Mouse (Mus musculus): Measurements from ENCODE around the gene Bfsp1.

Bfsp1 gene

GRCm38 (mm10) chr2:143795858-143796257, 67.1 kb downstream of the Bfsp1 start:
- no peak for DNase-seq

GRCm38 (mm10) chr2:143789911-143790310, 73.1 kb downstream of the Bfsp1 start:
- DNase-seq, result no peak

- no peak for DNase-seq
Observed at GRCm38 (mm10) chr2:143780310-143780709, 82.7 kb downstream of the Bfsp1 start.
